Mouse (Mus musculus) stomach, postnatal 0 days (tissue): ENCODE data around the gene Lgi2.

Experiments used
- CTCF ChIP-seq: IDR thresholded peaks from 2 replicates; pipeline ENCODE4 v1.5.1; 2016; ENCODE audit warnings: antibody characterized with exemption, low read depth, mild to moderate bottlenecking, moderate library complexity
- EP300 ChIP-seq: optimal IDR thresholded peaks from 2 replicates; pipeline ENCODE3; 2016; ENCODE audit warnings: antibody characterized with exemption

DNA sequence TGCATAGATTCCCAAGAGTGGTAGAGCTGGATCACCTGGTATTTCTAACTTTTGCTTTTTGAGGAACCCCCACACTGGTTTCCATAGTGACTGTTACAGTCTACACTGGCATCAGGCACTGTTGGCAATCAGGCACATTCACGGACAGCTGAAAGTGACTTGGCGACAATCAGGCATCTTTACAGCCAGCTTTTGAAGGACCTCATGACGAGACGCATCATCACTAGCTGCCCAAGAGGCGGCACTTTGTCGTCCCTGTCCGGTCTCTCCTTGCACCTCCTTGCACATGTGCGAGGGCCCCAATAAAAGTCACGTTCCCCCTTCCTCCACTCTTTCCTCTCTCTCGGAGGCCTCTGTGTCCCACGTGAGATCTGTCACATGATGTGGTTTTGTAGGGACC, 62.1 kb downstream of the Lgi2 start:
- TF ChIP-seq CTCF (no peak), EP300 (no peak)
